Mouse (Mus musculus): Measurements from ENCODE around the gene Nfib. TPM values are rescaled to one million over a fixed set of nuclear protein-coding genes. Genes with fewer than 3 reads are reported as not detected.

Gene Nfib
- polyA plus RNA-seq, 1 experiment: 44.3 TPM

DNA sequence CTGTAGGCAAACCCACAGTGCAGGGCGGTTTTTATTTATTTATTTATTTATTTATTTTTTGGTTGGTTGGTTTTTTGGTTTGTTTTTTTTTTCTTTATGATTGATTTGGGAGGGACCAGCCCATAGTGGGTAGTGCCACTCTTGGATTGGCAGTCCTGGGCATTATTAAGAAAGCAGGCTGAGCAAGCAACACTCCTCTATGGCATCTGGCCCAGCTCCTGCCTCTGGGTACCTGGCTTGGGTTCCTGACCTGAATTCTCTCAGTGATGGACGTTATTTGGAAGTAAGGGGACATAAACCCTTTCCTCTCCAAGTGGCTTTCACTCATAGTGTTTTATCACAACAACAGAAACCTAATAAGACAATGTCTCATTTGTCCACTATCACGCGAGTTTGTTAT, 309.5 kb downstream of the Nfib start:
- Histone ChIP-seq H3K4me1 (ENCODE audit: control insufficient read depth, insufficient read depth, low read length) (peaks cover 32% of the 10 kb centered on the region), H3K4me3 (replicated peaks; ENCODE audit: insufficient read depth, low read depth, low read length) (no peak overlapping the region), H3K27ac (ENCODE audit: insufficient read depth, low read length) (no peak overlapping the region), H3K27me3 (ENCODE audit: control insufficient read depth, insufficient read depth, low read length) (no peaks in the 10 kb centered on the region)
- TF ChIP-seq CTCF (IDR thresholded peaks at IDR 0.05; ENCODE audit: borderline replicate concordance, insufficient read depth, low read depth, low read length): no peak
- no peak for TF ChIP-seq POLR2A (IDR thresholded peaks at IDR 0.05; ENCODE audit: borderline replicate concordance, insufficient read depth, low read length)
- WGBS: 63% methylated on average over 4 of the region's 4 CpGs
- DNase-seq: no peak

GRCm38 (mm10) chr4:82394346-82394745, 311.2 kb downstream of the Nfib start:
- Histone ChIP-seq H3K27ac (ENCODE audit: insufficient read depth, low read length) (no peak overlapping the region), H3K27me3 (ENCODE audit: control insufficient read depth, insufficient read depth, low read length) (no peaks in the 10 kb centered on the region), H3K4me3 (replicated peaks; ENCODE audit: insufficient read depth, low read depth, low read length) (no peak overlapping the region), H3K4me1 (ENCODE audit: control insufficient read depth, insufficient read depth, low read length) (peaks cover 25% of the 10 kb centered on the region)
- 82% methylated on average over 4 of the region's 4 CpGs for WGBS
- DNase-seq: no peak
- TF ChIP-seq CTCF (IDR thresholded peaks at IDR 0.05; ENCODE audit: borderline replicate concordance, insufficient read depth, low read depth, low read length) (no peak), POLR2A (IDR thresholded peaks at IDR 0.05; ENCODE audit: borderline replicate concordance, insufficient read depth, low read length) (no peak)

- TF ChIP-seq POLR2A (IDR thresholded peaks at IDR 0.05; ENCODE audit: borderline replicate concordance, insufficient read depth, low read length): no peak
- TF ChIP-seq CTCF (IDR thresholded peaks at IDR 0.05; ENCODE audit: borderline replicate concordance, insufficient read depth, low read depth, low read length): no peak
- no peak for DNase-seq
- 66% methylated on average over 4 of the region's 4 CpGs for WGBS
- no peaks in the 10 kb centered on the region for H3K27me3 ChIP-seq (ENCODE audit: control insufficient read depth, insufficient read depth, low read length)
- H3K4me3 ChIP-seq (replicated peaks; ENCODE audit: insufficient read depth, low read depth, low read length): no peak overlapping the region
- no peak overlapping the region for H3K27ac ChIP-seq (ENCODE audit: insufficient read depth, low read length)
- peaks cover 18% of the 10 kb centered on the region for H3K4me1 ChIP-seq (ENCODE audit: control insufficient read depth, insufficient read depth, low read length)
These were observed 312.5 kb downstream of the Nfib start for GRCm38 (mm10) chr4:82393021-82393420.

GRCm38 (mm10) chr4:82392496-82392895, 313.1 kb downstream of the Nfib start:
- Histone ChIP-seq H3K27me3 (ENCODE audit: control insufficient read depth, insufficient read depth, low read length) (no peaks in the 10 kb centered on the region), H3K4me1 (ENCODE audit: control insufficient read depth, insufficient read depth, low read length) (peaks cover 14% of the 10 kb centered on the region), H3K27ac (ENCODE audit: insufficient read depth, low read length) (no peak overlapping the region), H3K4me3 (replicated peaks; ENCODE audit: insufficient read depth, low read depth, low read length) (no peak overlapping the region)
- no peak for DNase-seq
- TF ChIP-seq POLR2A (IDR thresholded peaks at IDR 0.05; ENCODE audit: borderline replicate concordance, insufficient read depth, low read length) (no peak), CTCF (IDR thresholded peaks at IDR 0.05; ENCODE audit: borderline replicate concordance, insufficient read depth, low read depth, low read length) (no peak)
- 47% methylated on average over 9 of the region's 9 CpGs for WGBS

- Histone ChIP-seq H3K4me3 (replicated peaks; ENCODE audit: insufficient read depth, low read depth, low read length) (no peak overlapping the region), H3K27ac (ENCODE audit: insufficient read depth, low read length) (no peak overlapping the region), H3K27me3 (ENCODE audit: control insufficient read depth, insufficient read depth, low read length) (no peaks in the 10 kb centered on the region), H3K4me1 (ENCODE audit: control insufficient read depth, insufficient read depth, low read length) (peaks cover 14% of the 10 kb centered on the region)
- TF ChIP-seq POLR2A (IDR thresholded peaks at IDR 0.05; ENCODE audit: borderline replicate concordance, insufficient read depth, low read length): no peak
- no peak for TF ChIP-seq CTCF (IDR thresholded peaks at IDR 0.05; ENCODE audit: borderline replicate concordance, insufficient read depth, low read depth, low read length)
- 64% methylated on average over 6 of the region's 6 CpGs for WGBS
- DNase-seq: no peak
These were observed 313.7 kb downstream of the Nfib start for GRCm38 (mm10) chr4:82391726-82392472.

DNA sequence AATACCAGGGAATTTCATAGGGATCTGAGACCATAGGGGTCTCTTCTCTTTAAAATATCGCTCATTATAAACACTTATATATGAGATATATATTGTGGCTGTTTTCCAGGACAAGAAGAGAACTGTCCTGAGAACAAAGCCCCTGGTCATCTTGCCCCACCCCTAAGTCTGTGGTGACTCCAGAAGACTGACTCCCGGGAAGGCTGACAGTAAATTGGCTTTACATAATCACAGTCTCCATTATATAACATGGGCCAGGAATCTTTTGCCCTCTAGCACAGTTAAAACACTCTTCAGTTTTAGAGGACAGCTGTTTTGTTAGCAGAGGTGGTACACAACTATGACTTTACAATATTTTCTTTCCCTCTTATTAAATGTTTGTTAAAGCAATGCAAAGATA, 315.0 kb downstream of the Nfib start:
- TF ChIP-seq CTCF (IDR thresholded peaks at IDR 0.05; ENCODE audit: borderline replicate concordance, insufficient read depth, low read depth, low read length) (no peak), POLR2A (IDR thresholded peaks at IDR 0.05; ENCODE audit: borderline replicate concordance, insufficient read depth, low read length) (no peak)
- H3K27me3 ChIP-seq (ENCODE audit: control insufficient read depth, insufficient read depth, low read length): no peaks in the 10 kb centered on the region
- no peak overlapping the region for H3K27ac ChIP-seq (ENCODE audit: insufficient read depth, low read length)
- WGBS: 49% methylated on average over 2 of the region's 2 CpGs
- no peak overlapping the region for H3K4me3 ChIP-seq (replicated peaks; ENCODE audit: insufficient read depth, low read depth, low read length)
- no peak for DNase-seq
- H3K4me1 ChIP-seq (ENCODE audit: control insufficient read depth, insufficient read depth, low read length): peaks cover 6% of the 10 kb centered on the region

DNA sequence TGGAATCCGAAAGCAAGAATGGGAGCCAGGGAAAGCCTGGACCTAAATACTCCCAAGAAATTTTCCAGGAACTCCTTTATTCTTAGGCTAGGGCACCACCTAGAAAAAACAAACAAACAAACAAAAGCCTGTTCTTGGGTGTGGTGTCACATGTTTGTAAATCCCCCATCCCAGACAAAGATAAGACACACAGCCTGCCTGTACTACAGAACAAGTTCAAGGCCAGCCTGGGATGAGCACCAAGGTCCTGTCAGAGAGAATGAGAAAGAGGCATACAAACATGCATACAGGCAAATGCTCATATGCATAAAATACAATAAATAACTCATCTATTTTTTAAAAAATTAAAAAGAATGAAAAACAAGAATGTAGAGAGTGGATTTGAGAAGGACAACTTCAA, 315.7 kb downstream of the Nfib start:
- no peaks in the 10 kb centered on the region for H3K27me3 ChIP-seq (ENCODE audit: control insufficient read depth, insufficient read depth, low read length)
- no peak overlapping the region for H3K4me3 ChIP-seq (replicated peaks; ENCODE audit: insufficient read depth, low read depth, low read length)
- TF ChIP-seq CTCF (IDR thresholded peaks at IDR 0.05; ENCODE audit: borderline replicate concordance, insufficient read depth, low read depth, low read length) (no peak), POLR2A (IDR thresholded peaks at IDR 0.05; ENCODE audit: borderline replicate concordance, insufficient read depth, low read length) (no peak)
- WGBS: 91% methylated on average over 1 of the region's 1 CpGs
- H3K27ac ChIP-seq (ENCODE audit: insufficient read depth, low read length): no peak overlapping the region
- peaks cover 6% of the 10 kb centered on the region for H3K4me1 ChIP-seq (ENCODE audit: control insufficient read depth, insufficient read depth, low read length)
- no peak for DNase-seq

DNA sequence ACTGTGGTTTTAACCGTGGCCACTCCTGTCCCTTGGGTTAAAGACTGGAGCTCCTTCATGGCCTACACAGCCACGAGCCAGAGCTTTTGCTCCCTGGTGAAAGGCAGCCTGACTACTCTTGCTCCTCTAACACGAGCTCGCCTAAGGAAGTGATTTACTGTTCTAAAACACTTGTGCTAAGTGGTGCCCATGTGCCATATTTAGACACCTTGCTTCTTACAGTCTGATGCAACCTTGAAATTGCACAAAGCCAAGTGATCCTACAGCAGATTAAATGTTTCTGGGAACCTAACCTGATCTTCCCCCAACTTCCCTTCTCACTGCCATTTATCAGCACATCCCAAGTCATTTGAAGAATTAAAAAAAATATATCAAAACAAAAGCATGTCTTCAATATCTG, 317.9 kb downstream of the Nfib start:
- H3K4me1 ChIP-seq (ENCODE audit: control insufficient read depth, insufficient read depth, low read length): peaks cover 14% of the 10 kb centered on the region
- no peak overlapping the region for H3K4me3 ChIP-seq (replicated peaks; ENCODE audit: insufficient read depth, low read depth, low read length)
- H3K27ac ChIP-seq (ENCODE audit: insufficient read depth, low read length): no peak overlapping the region
- TF ChIP-seq CTCF (IDR thresholded peaks at IDR 0.05; ENCODE audit: borderline replicate concordance, insufficient read depth, low read depth, low read length) (no peak), POLR2A (IDR thresholded peaks at IDR 0.05; ENCODE audit: borderline replicate concordance, insufficient read depth, low read length) (no peak)
- no peak for DNase-seq
- H3K27me3 ChIP-seq (ENCODE audit: control insufficient read depth, insufficient read depth, low read length): no peaks in the 10 kb centered on the region
- 73% methylated on average over 4 of the region's 4 CpGs for WGBS
